Mouse (Mus musculus) myocyte (in vitro differentiated cells): ENCODE results near the gene Lyrm4.

Experiments used
- CEBPB ChIP-seq: IDR thresholded peaks from 2 replicates; pipeline ENCODE4 v1.6.1; 2011; ENCODE audit warnings: mild to moderate bottlenecking, moderate library complexity; ENCODE audit not compliant: poor library complexity, insufficient read depth, severe bottlenecking
- E2F4 ChIP-seq: IDR thresholded peaks from one replicate; pipeline ENCODE4 v1.6.1; 2011; ENCODE audit warnings: mild to moderate bottlenecking, control low read depth, moderate library complexity; ENCODE audit not compliant: insufficient read depth
- MAX ChIP-seq: IDR thresholded peaks from one replicate; pipeline ENCODE4 v1.6.1; 2011; ENCODE audit warnings: low read depth, mild to moderate bottlenecking, control low read depth
- MYOD1 ChIP-seq, 3 experiments: IDR thresholded peaks; one replicate each; pipeline ENCODE4 v1.6.1; 2011; ENCODE audit warnings: control low read depth in 2 of 3, low read depth in 2 of 3, mild to moderate bottlenecking in 2 of 3, moderate library complexity in 1 of 3; ENCODE audit not compliant: insufficient read length in 2 of 3, control insufficient read depth in 1 of 3
- MYOG ChIP-seq, 3 experiments: IDR thresholded peaks; one replicate each; pipeline ENCODE4 v1.6.1; 2011; ENCODE audit warnings: control low read depth in 2 of 3, low read depth in 2 of 3, mild to moderate bottlenecking in 2 of 3; ENCODE audit not compliant: insufficient read length in 2 of 3, control insufficient read depth in 1 of 3, insufficient read depth in 1 of 3
- POLR2A ChIP-seq: IDR thresholded peaks from one replicate; pipeline ENCODE4 v1.6.1; 2011; ENCODE audit warnings: low read depth, mild to moderate bottlenecking, control low read depth, moderate library complexity; ENCODE audit not compliant: insufficient read length
- POLR2AphosphoS2 ChIP-seq: IDR thresholded peaks from one replicate; pipeline ENCODE4 v1.6.1; 2011; ENCODE audit warnings: low read depth, control low read depth; ENCODE audit not compliant: insufficient read length
- SRF ChIP-seq: IDR thresholded peaks from one replicate; pipeline ENCODE4 v1.6.1; 2011; ENCODE audit warnings: low read depth; ENCODE audit not compliant: control insufficient read depth, insufficient read length
- TCF12 ChIP-seq: IDR thresholded peaks from one replicate; pipeline ENCODE4 v1.6.1; 2011; ENCODE audit warnings: mild to moderate bottlenecking, control low read depth; ENCODE audit not compliant: poor library complexity, insufficient read depth, severe bottlenecking
- TCF3 ChIP-seq: IDR thresholded peaks from one replicate; pipeline ENCODE4 v1.6.1; 2011; ENCODE audit warnings: low read depth, control low read depth; ENCODE audit not compliant: insufficient read length
- USF1 ChIP-seq: IDR thresholded peaks from one replicate; pipeline ENCODE4 v1.6.1; 2011; ENCODE audit warnings: low read depth, mild to moderate bottlenecking, control low read depth, moderate library complexity

GRCm38 (mm10) chr13:36057489-36057888, 59.8 kb downstream of the Lyrm4 start:
- TF ChIP-seq POLR2A = no peak
- no peak for TF ChIP-seq MYOG (IDR thresholded peaks at IDR 0.05; ENCODE audit: control insufficient read depth in 1 of 3, insufficient read depth in 1 of 3, insufficient read length in 2 of 3, low read depth in 2 of 3)
- no peak for TF ChIP-seq TCF3
- no peak for TF ChIP-seq TCF12
- no peak for TF ChIP-seq E2F4
- TF ChIP-seq MAX = no peak
- TF ChIP-seq USF1 = no peak
- TF ChIP-seq POLR2AphosphoS2 = no peak
- TF ChIP-seq CEBPB = no peak
- TF ChIP-seq MYOD1 (IDR thresholded peaks at IDR 0.05; ENCODE audit: control insufficient read depth in 1 of 3, insufficient read length in 2 of 3, low read depth in 2 of 3) = no peak
- TF ChIP-seq SRF = no peak
